Mouse (Mus musculus) bone marrow macrophage, adult 2 months (primary cell): ENCODE measurements around the gene Actn1.

ENCODE experiments used
- CTCF ChIP-seq: IDR thresholded peaks from 2 replicates; pipeline ENCODE4 v1.5.1; 2012; ENCODE audit warnings: low read depth, mild to moderate bottlenecking, low read length, moderate library complexity
- POLR2A ChIP-seq: IDR thresholded peaks from 2 replicates; pipeline ENCODE4 v1.6.1; 2012; ENCODE audit warnings: mild to moderate bottlenecking, low read depth, low read length, borderline replicate concordance

GRCm38 (mm10) chr12:80166651-80167050, 93.5 kb downstream of the Actn1 start:
- TF ChIP-seq CTCF (no peak), POLR2A (no peak)
